Mouse (Mus musculus): ENCODE measurements at regions not wholly inside any gene's neighbourhood (a gene's known extent, or its start where the extent isn't known, plus 50 kb on each side); places are given as distances from the start of the nearest gene placed in this dataset.

GRCm38 (mm10) chr7:74138169-74138568 lies 124.7 kb upstream of the St8sia2 start:
- H3K4me3 ChIP-seq (ENCODE audit: low read length): no peak overlapping the region
- no peaks in the 10 kb centered on the region for H3K36me3 ChIP-seq (ENCODE audit: control insufficient read depth, insufficient read depth, low read length)
- H3K9ac ChIP-seq (ENCODE audit: low read length): no peak overlapping the region
- WGBS: 67% methylated on average over 6 of the region's 6 CpGs
- no peaks in the 10 kb centered on the region for H3K9me3 ChIP-seq (ENCODE audit: control insufficient read depth, low read length)
- H3K27me3 ChIP-seq (ENCODE audit: control insufficient read depth, insufficient read depth, low read depth, low read length): no peaks in the 10 kb centered on the region
- H3K27ac ChIP-seq (ENCODE audit: low read length): no peak overlapping the region
- ATAC-seq (ENCODE audit: low read depth): no peak
- no peak overlapping the region for H3K4me2 ChIP-seq (ENCODE audit: low read depth, low read length)
- no peaks in the 10 kb centered on the region for H3K4me1 ChIP-seq (replicated peaks; ENCODE audit: control insufficient read depth, insufficient read depth, low read length)

- peak; percentile 31; the same call in 1 of the 2 replicates for ATAC-seq (ENCODE audit: low read depth)
- no peak overlapping the region for H3K27ac ChIP-seq (ENCODE audit: low read length)
- H3K9ac ChIP-seq (ENCODE audit: low read length): no peak overlapping the region
- H3K4me3 ChIP-seq (ENCODE audit: low read length): no peak overlapping the region
- no peaks in the 10 kb centered on the region for H3K9me3 ChIP-seq (ENCODE audit: control insufficient read depth, low read length)
- H3K4me1 ChIP-seq (replicated peaks; ENCODE audit: control insufficient read depth, insufficient read depth, low read length): no peaks in the 10 kb centered on the region
- no peaks in the 10 kb centered on the region for H3K36me3 ChIP-seq (ENCODE audit: control insufficient read depth, insufficient read depth, low read length)
- no peak overlapping the region for H3K4me2 ChIP-seq (ENCODE audit: low read depth, low read length)
- no peaks in the 10 kb centered on the region for H3K27me3 ChIP-seq (ENCODE audit: control insufficient read depth, insufficient read depth, low read depth, low read length)
- WGBS: 42% methylated on average over 8 of the region's 8 CpGs
Measured at GRCm38 (mm10) chr7:74130206-74130836, 116.8 kb upstream of the St8sia2 start.

- Histone ChIP-seq H3K4me2 (ENCODE audit: low read depth, low read length) (no peak overlapping the region), H3K9me3 (ENCODE audit: control insufficient read depth, low read length) (no peaks in the 10 kb centered on the region), H3K27ac (ENCODE audit: low read length) (no peak overlapping the region), H3K9ac (ENCODE audit: low read length) (no peak overlapping the region), H3K27me3 (ENCODE audit: control insufficient read depth, insufficient read depth, low read depth, low read length) (no peaks in the 10 kb centered on the region), H3K4me1 (replicated peaks; ENCODE audit: control insufficient read depth, insufficient read depth, low read length) (peaks cover 8% of the 10 kb centered on the region), H3K36me3 (ENCODE audit: control insufficient read depth, insufficient read depth, low read length) (no peaks in the 10 kb centered on the region), H3K4me3 (ENCODE audit: low read length) (no peak overlapping the region)
- WGBS: 48% methylated on average over 2 of the region's 2 CpGs
- peak; percentile 85 for ATAC-seq (ENCODE audit: low read depth)
Measured at GRCm38 (mm10) chr7:74112071-74112470, 98.6 kb upstream of the St8sia2 start.

- Histone ChIP-seq H3K36me3 (ENCODE audit: control insufficient read depth, insufficient read depth, low read length) (no peaks in the 10 kb centered on the region), H3K9me3 (ENCODE audit: control insufficient read depth, low read length) (no peaks in the 10 kb centered on the region), H3K9ac (ENCODE audit: low read length) (no peak overlapping the region), H3K27me3 (ENCODE audit: control insufficient read depth, insufficient read depth, low read depth, low read length) (no peaks in the 10 kb centered on the region), H3K4me3 (ENCODE audit: low read length) (no peak overlapping the region), H3K4me2 (ENCODE audit: low read depth, low read length) (no peak overlapping the region), H3K4me1 (replicated peaks; ENCODE audit: control insufficient read depth, insufficient read depth, low read length) (peaks cover 8% of the 10 kb centered on the region), H3K27ac (ENCODE audit: low read length) (no peak overlapping the region)
- ATAC-seq (ENCODE audit: low read depth): peak; percentile 23; the same call in 1 of the 2 replicates
- 54% methylated on average over 3 of the region's 3 CpGs for WGBS
Measured at GRCm38 (mm10) chr7:74108347-74108746, 94.9 kb upstream of the St8sia2 start.

- Histone ChIP-seq H3K36me3 (ENCODE audit: control insufficient read depth, insufficient read depth, low read length) (no peaks in the 10 kb centered on the region), H3K4me3 (ENCODE audit: low read length) (no peak overlapping the region), H3K27ac (ENCODE audit: low read length) (peak overlapping the region; percentile 55), H3K9ac (ENCODE audit: low read length) (no peak overlapping the region), H3K4me1 (replicated peaks; ENCODE audit: control insufficient read depth, insufficient read depth, low read length) (peaks cover 8% of the 10 kb centered on the region), H3K9me3 (ENCODE audit: control insufficient read depth, low read length) (no peaks in the 10 kb centered on the region), H3K27me3 (ENCODE audit: control insufficient read depth, insufficient read depth, low read depth, low read length) (no peaks in the 10 kb centered on the region), H3K4me2 (ENCODE audit: low read depth, low read length) (no peak overlapping the region)
- 23% methylated on average over 5 of the region's 5 CpGs for WGBS
- ATAC-seq (ENCODE audit: low read depth): peak; percentile 91
Measured at GRCm38 (mm10) chr7:74107176-74107928, 93.9 kb upstream of the St8sia2 start.

- Histone ChIP-seq H3K27me3 (ENCODE audit: control insufficient read depth, insufficient read depth, low read depth, low read length) (no peaks in the 10 kb centered on the region), H3K9me3 (ENCODE audit: control insufficient read depth, low read length) (no peaks in the 10 kb centered on the region), H3K36me3 (ENCODE audit: control insufficient read depth, insufficient read depth, low read length) (no peaks in the 10 kb centered on the region), H3K4me1 (replicated peaks; ENCODE audit: control insufficient read depth, insufficient read depth, low read length) (no peaks in the 10 kb centered on the region), H3K4me3 (ENCODE audit: low read length) (no peak overlapping the region), H3K4me2 (ENCODE audit: low read depth, low read length) (no peak overlapping the region), H3K27ac (ENCODE audit: low read length) (no peak overlapping the region), H3K9ac (ENCODE audit: low read length) (no peak overlapping the region)
- 74% methylated on average over 3 of the region's 3 CpGs for WGBS
- ATAC-seq (ENCODE audit: low read depth): no peak
Measured at GRCm38 (mm10) chr7:74091402-74092025, 78.0 kb upstream of the St8sia2 start.

- peaks cover 9% of the 10 kb centered on the region; the same call in 1 of the 2 replicates for H3K4me1 ChIP-seq (replicated peaks; ENCODE audit: control insufficient read depth, insufficient read depth, low read length)
- ATAC-seq (ENCODE audit: low read depth): peak; percentile 13; the same call in 1 of the 2 replicates
- no peak overlapping the region for H3K27ac ChIP-seq (ENCODE audit: low read length)
- H3K4me2 ChIP-seq (ENCODE audit: low read depth, low read length): no peak overlapping the region
- H3K9me3 ChIP-seq (ENCODE audit: control insufficient read depth, low read length): no peaks in the 10 kb centered on the region
- no peaks in the 10 kb centered on the region for H3K27me3 ChIP-seq (ENCODE audit: control insufficient read depth, insufficient read depth, low read depth, low read length)
- 46% methylated on average over 4 of the region's 4 CpGs for WGBS
- no peak overlapping the region for H3K9ac ChIP-seq (ENCODE audit: low read length)
- H3K36me3 ChIP-seq (ENCODE audit: control insufficient read depth, insufficient read depth, low read length): no peaks in the 10 kb centered on the region
- H3K4me3 ChIP-seq (ENCODE audit: low read length): no peak overlapping the region
Measured at GRCm38 (mm10) chr7:74080846-74081235, 67.4 kb upstream of the St8sia2 start.

- no peak overlapping the region for H3K9ac ChIP-seq (ENCODE audit: low read length)
- peak overlapping the region; percentile 41 for H3K27ac ChIP-seq (ENCODE audit: low read length)
- no peak overlapping the region for H3K4me3 ChIP-seq (ENCODE audit: low read length)
- H3K27me3 ChIP-seq (ENCODE audit: control insufficient read depth, insufficient read depth, low read depth, low read length): no peaks in the 10 kb centered on the region
- H3K9me3 ChIP-seq (ENCODE audit: control insufficient read depth, low read length): peaks cover under 1% of the 10 kb centered on the region; the same call in 1 of the 2 replicates
- no peak overlapping the region for H3K4me2 ChIP-seq (ENCODE audit: low read depth, low read length)
- H3K4me1 ChIP-seq (replicated peaks; ENCODE audit: control insufficient read depth, insufficient read depth, low read length): peaks cover 9% of the 10 kb centered on the region; the same call in 1 of the 2 replicates
- H3K36me3 ChIP-seq (ENCODE audit: control insufficient read depth, insufficient read depth, low read length): no peaks in the 10 kb centered on the region
- ATAC-seq (ENCODE audit: low read depth): peak; percentile 95
- WGBS: 38% methylated on average over 9 of the region's 9 CpGs
Measured at GRCm38 (mm10) chr7:74080079-74080845, 66.8 kb upstream of the St8sia2 start.

GRCm38 (mm10) chr7:74072632-74073031 lies 59.1 kb upstream of the St8sia2 start:
- H3K36me3 ChIP-seq (ENCODE audit: control insufficient read depth, insufficient read depth, low read length): no peaks in the 10 kb centered on the region
- H3K27ac ChIP-seq (ENCODE audit: low read length): no peak overlapping the region
- H3K9ac ChIP-seq (ENCODE audit: low read length): no peak overlapping the region
- no peak overlapping the region for H3K4me2 ChIP-seq (ENCODE audit: low read depth, low read length)
- no peaks in the 10 kb centered on the region for H3K27me3 ChIP-seq (ENCODE audit: control insufficient read depth, insufficient read depth, low read depth, low read length)
- ATAC-seq (ENCODE audit: low read depth): no peak
- 33% methylated on average over 3 of the region's 3 CpGs for WGBS
- no peaks in the 10 kb centered on the region for H3K4me1 ChIP-seq (replicated peaks; ENCODE audit: control insufficient read depth, insufficient read depth, low read length)
- H3K4me3 ChIP-seq (ENCODE audit: low read length): no peak overlapping the region
- peaks cover 3% of the 10 kb centered on the region; the same call in 1 of the 2 replicates for H3K9me3 ChIP-seq (ENCODE audit: control insufficient read depth, low read length)
